Mouse (Mus musculus) E14TG2a.4 (cell line): Measurements from ENCODE around the gene Gm10309.

Experiments used
- CTCF ChIP-seq: conservative IDR thresholded peaks from 2 replicates; pipeline ENCODE4 v1.5.1; 2014; ENCODE audit warnings: low read length
- POU5F1 ChIP-seq: IDR thresholded peaks from 2 replicates; pipeline ENCODE4 v1.6.1; 2014; ENCODE audit warnings: low read length, borderline replicate concordance

GRCm38 (mm10) chr17:86521252-86521651 is 16.2 kb upstream of the Gm10309 start:
- TF ChIP-seq CTCF (no peak), POU5F1 (no peak)
